Mouse (Mus musculus): ENCODE data around the gene Adh6b. TPM values are rescaled to one million over a fixed set of nuclear protein-coding genes. Genes with fewer than 3 reads are reported as not detected.
A peak's percentile ranks its signal among the peaks of the same experiment; 100 is the strongest.

Gene Adh6b
- polyA plus RNA-seq (2016; fragmentation: Nextera tagmentation; extraction: Ambion mirVana), result 0.10 and 0.17 TPM in 2 replicates

- Histone ChIP-seq H3K36me3 (no peaks in the 10 kb centered on the region), H3K4me2 (replicated peaks) (no peak within 1 kb of the TSS), H3K4me3 (no peak within 1 kb of the TSS), H3K27ac (replicated peaks) (no peak within 1 kb of the TSS), H3K27me3 (no peaks in the 10 kb centered on the region), H3K4me1 (no peaks in the 10 kb centered on the region), H3K9ac (replicated peaks) (no peak within 1 kb of the TSS), H3K9me3 (no peaks in the 10 kb centered on the region)
- no peak for ATAC-seq (ENCODE audit: low FRiP score, low read depth)
- 89% methylated on average over 14 of the region's 14 CpGs for WGBS
These were observed at the start of gene Adh6b for GRCm38 (mm10) chr3:138341471-138341870. TSS of gene Adh6b (plus strand) at chr3:138341775.

- Histone ChIP-seq H3K4me1 (no peaks in the 10 kb centered on the region), H3K4me3 (no peak overlapping the region), H3K9ac (replicated peaks) (no peak overlapping the region), H3K27me3 (no peaks in the 10 kb centered on the region), H3K36me3 (no peaks in the 10 kb centered on the region), H3K9me3 (peaks cover 4% of the 10 kb centered on the region), H3K27ac (replicated peaks) (no peak overlapping the region), H3K4me2 (replicated peaks) (no peak overlapping the region)
- ATAC-seq (ENCODE audit: low FRiP score, low read depth), result no peak
- 89% methylated on average over 7 of the region's 7 CpGs for WGBS
These were observed 48.2 kb upstream of the Adh6b start for GRCm38 (mm10) chr3:138293298-138293895.

- H3K9me3 ChIP-seq, result peaks cover 8% of the 10 kb centered on the region
- H3K9ac ChIP-seq (replicated peaks), result no peak overlapping the region
- H3K4me2 ChIP-seq (replicated peaks), result no peak overlapping the region
- H3K4me1 ChIP-seq, result no peaks in the 10 kb centered on the region
- no peak for ATAC-seq (ENCODE audit: low FRiP score, low read depth)
- no peaks in the 10 kb centered on the region for H3K36me3 ChIP-seq
- H3K27me3 ChIP-seq, result no peaks in the 10 kb centered on the region
- WGBS, result 91% methylated on average over 9 of the region's 9 CpGs
- H3K4me3 ChIP-seq, result no peak overlapping the region
- no peak overlapping the region for H3K27ac ChIP-seq (replicated peaks)
These were observed 41.4 kb upstream of the Adh6b start for GRCm38 (mm10) chr3:138300130-138300529.

- Histone ChIP-seq H3K4me1 (no peaks in the 10 kb centered on the region), H3K4me2 (replicated peaks) (no peak overlapping the region), H3K27ac (replicated peaks) (no peak overlapping the region), H3K9me3 (peaks cover 8% of the 10 kb centered on the region), H3K27me3 (no peaks in the 10 kb centered on the region), H3K4me3 (no peak overlapping the region), H3K36me3 (no peaks in the 10 kb centered on the region), H3K9ac (replicated peaks) (no peak overlapping the region)
- no peak for ATAC-seq (ENCODE audit: low FRiP score, low read depth)
- 75% methylated on average over 4 of the region's 4 CpGs for WGBS
These were observed 38.9 kb upstream of the Adh6b start for GRCm38 (mm10) chr3:138302676-138303075.

- Histone ChIP-seq H3K9ac (replicated peaks) (no peak overlapping the region), H3K27me3 (no peaks in the 10 kb centered on the region), H3K4me1 (no peaks in the 10 kb centered on the region), H3K9me3 (no peaks in the 10 kb centered on the region), H3K27ac (replicated peaks) (no peak overlapping the region), H3K4me3 (no peak overlapping the region), H3K36me3 (no peaks in the 10 kb centered on the region), H3K4me2 (replicated peaks) (no peak overlapping the region)
- WGBS, result 92% methylated on average over 6 of the region's 6 CpGs
- ATAC-seq (ENCODE audit: low FRiP score, low read depth), result no peak
These were observed 37.6 kb upstream of the Adh6b start for GRCm38 (mm10) chr3:138303771-138304488.

GRCm38 (mm10) chr3:138304489-138304871, 37.1 kb upstream of the Adh6b start:
- no peaks in the 10 kb centered on the region for H3K9me3 ChIP-seq
- no peaks in the 10 kb centered on the region for H3K4me1 ChIP-seq
- H3K9ac ChIP-seq (replicated peaks), result no peak overlapping the region
- ATAC-seq (ENCODE audit: low FRiP score, low read depth), result no peak
- WGBS, result 57% methylated on average over 4 of the region's 4 CpGs
- H3K27ac ChIP-seq (replicated peaks), result no peak overlapping the region
- H3K27me3 ChIP-seq, result no peaks in the 10 kb centered on the region
- H3K4me2 ChIP-seq (replicated peaks), result no peak overlapping the region
- H3K4me3 ChIP-seq, result no peak overlapping the region
- no peaks in the 10 kb centered on the region for H3K36me3 ChIP-seq

- 76% methylated on average over 10 of the region's 10 CpGs for WGBS
- no peak overlapping the region for H3K4me3 ChIP-seq
- H3K9ac ChIP-seq (replicated peaks), result no peak overlapping the region
- ATAC-seq (ENCODE audit: low FRiP score, low read depth), result no peak
- no peaks in the 10 kb centered on the region for H3K4me1 ChIP-seq
- no peak overlapping the region for H3K27ac ChIP-seq (replicated peaks)
- no peaks in the 10 kb centered on the region for H3K9me3 ChIP-seq
- no peaks in the 10 kb centered on the region for H3K36me3 ChIP-seq
- no peak overlapping the region for H3K4me2 ChIP-seq (replicated peaks)
- H3K27me3 ChIP-seq, result no peaks in the 10 kb centered on the region
These were observed 35.9 kb upstream of the Adh6b start for GRCm38 (mm10) chr3:138305486-138306289.

- H3K27ac ChIP-seq (replicated peaks), result peak overlapping the region; percentile 22; the same call in 1 of the 2 replicates
- WGBS, result 59% methylated on average over 8 of the region's 8 CpGs
These were observed 35.3 kb upstream of the Adh6b start for GRCm38 (mm10) chr3:138306290-138306683.

GRCm38 (mm10) chr3:138309910-138310309, 31.7 kb upstream of the Adh6b start:
- Histone ChIP-seq H3K4me2 (replicated peaks) (no peak overlapping the region), H3K9ac (replicated peaks) (no peak overlapping the region), H3K4me3 (no peak overlapping the region), H3K27ac (replicated peaks) (no peak overlapping the region), H3K27me3 (no peaks in the 10 kb centered on the region), H3K36me3 (no peaks in the 10 kb centered on the region), H3K9me3 (no peaks in the 10 kb centered on the region), H3K4me1 (no peaks in the 10 kb centered on the region)
- WGBS, result 92% methylated on average over 8 of the region's 8 CpGs
- ATAC-seq (ENCODE audit: low FRiP score, low read depth), result no peak

More at GRCm38 (mm10) chr3:138306290-138306683, 35.3 kb upstream of the Adh6b start:
- Histone ChIP-seq H3K4me3 (no peak overlapping the region), H3K36me3 (no peaks in the 10 kb centered on the region), H3K4me2 (replicated peaks) (no peak overlapping the region), H3K4me1 (no peaks in the 10 kb centered on the region), H3K9ac (replicated peaks) (no peak overlapping the region), H3K27me3 (no peaks in the 10 kb centered on the region), H3K9me3 (no peaks in the 10 kb centered on the region)
- no peak for ATAC-seq (ENCODE audit: low FRiP score, low read depth)

- no peaks in the 10 kb centered on the region for H3K4me1 ChIP-seq
- H3K27ac ChIP-seq (replicated peaks), result no peak overlapping the region
- 80% methylated on average over 6 of the region's 6 CpGs for WGBS
- H3K27me3 ChIP-seq, result no peaks in the 10 kb centered on the region
- no peaks in the 10 kb centered on the region for H3K9me3 ChIP-seq
- H3K4me3 ChIP-seq, result no peak overlapping the region
- H3K9ac ChIP-seq (replicated peaks), result no peak overlapping the region
- no peaks in the 10 kb centered on the region for H3K36me3 ChIP-seq
- no peak overlapping the region for H3K4me2 ChIP-seq (replicated peaks)
- no peak for ATAC-seq (ENCODE audit: low FRiP score, low read depth)
These were observed 30.6 kb upstream of the Adh6b start for GRCm38 (mm10) chr3:138311015-138311414.

- 92% methylated on average over 5 of the region's 5 CpGs for WGBS
- Histone ChIP-seq H3K27ac (replicated peaks) (no peak within 1 kb of the TSS), H3K27me3 (no peaks in the 10 kb centered on the region), H3K4me1 (no peaks in the 10 kb centered on the region), H3K4me2 (replicated peaks) (no peak within 1 kb of the TSS), H3K9me3 (no peaks in the 10 kb centered on the region), H3K9ac (replicated peaks) (no peak within 1 kb of the TSS), H3K36me3 (no peaks in the 10 kb centered on the region), H3K4me3 (no peak within 1 kb of the TSS)
- no peak for ATAC-seq (ENCODE audit: low FRiP score, low read depth)
These were observed 28.6 kb upstream of the Adh6b start, which contains the start of gene Adh6a for GRCm38 (mm10) chr3:138312965-138313364. TSS of gene Adh6a (plus strand) at chr3:138313286.

GRCm38 (mm10) chr3:138316908-138317472, 24.6 kb upstream of the Adh6b start:
- H3K4me1 ChIP-seq, result no peaks in the 10 kb centered on the region
- no peaks in the 10 kb centered on the region for H3K9me3 ChIP-seq
- H3K27ac ChIP-seq (replicated peaks), result no peak overlapping the region
- H3K4me2 ChIP-seq (replicated peaks), result no peak overlapping the region
- WGBS, result 86% methylated on average over 2 of the region's 2 CpGs
- H3K4me3 ChIP-seq, result no peak overlapping the region
- H3K9ac ChIP-seq (replicated peaks), result no peak overlapping the region
- no peaks in the 10 kb centered on the region for H3K36me3 ChIP-seq
- no peak for ATAC-seq (ENCODE audit: low FRiP score, low read depth)
- no peaks in the 10 kb centered on the region for H3K27me3 ChIP-seq

All from midbrain, embryonic 12.5 days (tissue).